Mouse (Mus musculus): Measurements from ENCODE around the gene Fsd1. TPM values are rescaled to one million over a fixed set of nuclear protein-coding genes. Genes with fewer than 3 reads are reported as not detected.

The Fsd1 gene
- total and polyA plus RNA-seq, 3 experiments: 0.35 to 0.61 (median 0.50) TPM

GRCm38 (mm10) chr17:55964496-55964895 lies 21.8 kb upstream of the Fsd1 start:
- Histone ChIP-seq H3K27ac (no peak overlapping the region), H3K9ac (ENCODE audit: low read depth, low read length) (no peak overlapping the region), H3K36me3 (ENCODE audit: control insufficient read depth, insufficient read depth, low read length) (no peaks in the 10 kb centered on the region), H3K4me1 (ENCODE audit: control insufficient read depth, insufficient read depth, low read length) (peaks cover 2% of the 10 kb centered on the region), H3K27me3 (ENCODE audit: control insufficient read depth, insufficient read depth, low read length) (no peaks in the 10 kb centered on the region), H3K79me2 (replicated peaks; ENCODE audit: control insufficient read depth, insufficient read depth, low read length) (no peaks in the 10 kb centered on the region), H3K4me3 (no peak overlapping the region)
- WGBS: 94% methylated on average over 10 of the region's 10 CpGs
- no peak for TF ChIP-seq CTCF (IDR thresholded peaks at IDR 0.05)
- no peak for TF ChIP-seq EP300 (IDR thresholded peaks at IDR 0.05; ENCODE audit: insufficient read depth, low read depth, low read length)
- no peak for TF ChIP-seq POLR2A (IDR thresholded peaks at IDR 0.05; ENCODE audit: insufficient read depth, low read depth, low read length)
- DNase-seq: no peak
- intact Hi-C loops (cut with DNase I): no loop called here

- H3K36me3 ChIP-seq (ENCODE audit: control insufficient read depth, insufficient read depth, low read length): no peaks in the 10 kb centered on the region
Measured at GRCm38 (mm10) chr17:55964996-55965395, 21.3 kb upstream of the Fsd1 start.

GRCm38 (mm10) chr17:55967186-55967585 lies 19.1 kb upstream of the Fsd1 start:
- peaks cover 2% of the 10 kb centered on the region; the same call in 1 of the 2 replicates for H3K27me3 ChIP-seq (ENCODE audit: control insufficient read depth, insufficient read depth, low read length)
- no peaks in the 10 kb centered on the region for H3K79me2 ChIP-seq (replicated peaks; ENCODE audit: control insufficient read depth, insufficient read depth, low read length)
- intact Hi-C loops (cut with DNase I): no loop called here
- 80% methylated on average over 4 of the region's 4 CpGs for WGBS
- H3K4me1 ChIP-seq (ENCODE audit: control insufficient read depth, insufficient read depth, low read length): peaks cover 2% of the 10 kb centered on the region
- no peaks in the 10 kb centered on the region for H3K36me3 ChIP-seq (ENCODE audit: control insufficient read depth, insufficient read depth, low read length)
- TF ChIP-seq POLR2A (IDR thresholded peaks at IDR 0.05; ENCODE audit: insufficient read depth, low read depth, low read length) (no peak), CTCF (IDR thresholded peaks at IDR 0.05) (no peak), EP300 (IDR thresholded peaks at IDR 0.05; ENCODE audit: insufficient read depth, low read depth, low read length) (no peak)
- H3K27ac ChIP-seq: no peak overlapping the region
- H3K4me3 ChIP-seq: no peak overlapping the region
- no peak overlapping the region for H3K9ac ChIP-seq (ENCODE audit: low read depth, low read length)
- no peak for DNase-seq

More at GRCm38 (mm10) chr17:55964996-55965395, 21.3 kb upstream of the Fsd1 start:
- no peak overlapping the region for H3K27ac ChIP-seq
- no peaks in the 10 kb centered on the region for H3K27me3 ChIP-seq (ENCODE audit: control insufficient read depth, insufficient read depth, low read length)
- WGBS: 86% methylated on average over 9 of the region's 9 CpGs
- DNase-seq: peak in 1 of 2 experiments; percentile 16
- no peak overlapping the region for H3K9ac ChIP-seq (ENCODE audit: low read depth, low read length)
- intact Hi-C loops (cut with DNase I): no loop called here
- H3K4me1 ChIP-seq (ENCODE audit: control insufficient read depth, insufficient read depth, low read length): peaks cover 1% of the 10 kb centered on the region
- no peaks in the 10 kb centered on the region for H3K79me2 ChIP-seq (replicated peaks; ENCODE audit: control insufficient read depth, insufficient read depth, low read length)
- no peak overlapping the region for H3K4me3 ChIP-seq
- TF ChIP-seq EP300 (IDR thresholded peaks at IDR 0.05; ENCODE audit: insufficient read depth, low read depth, low read length) (no peak), POLR2A (IDR thresholded peaks at IDR 0.05; ENCODE audit: insufficient read depth, low read depth, low read length) (no peak), CTCF (IDR thresholded peaks at IDR 0.05) (no peak)

- 33% methylated on average over 7 of the region's 7 CpGs for WGBS
- TF ChIP-seq EP300 (IDR thresholded peaks at IDR 0.05; ENCODE audit: insufficient read depth, low read depth, low read length) (no peak), CTCF (IDR thresholded peaks at IDR 0.05) (no peak), POLR2A (IDR thresholded peaks at IDR 0.05; ENCODE audit: insufficient read depth, low read depth, low read length) (no peak)
- Histone ChIP-seq H3K27me3 (ENCODE audit: control insufficient read depth, insufficient read depth, low read length) (peaks cover 2% of the 10 kb centered on the region; the same call in 1 of the 2 replicates), H3K79me2 (replicated peaks; ENCODE audit: control insufficient read depth, insufficient read depth, low read length) (no peaks in the 10 kb centered on the region), H3K27ac (no peak overlapping the region), H3K4me1 (ENCODE audit: control insufficient read depth, insufficient read depth, low read length) (peaks cover 2% of the 10 kb centered on the region), H3K36me3 (ENCODE audit: control insufficient read depth, insufficient read depth, low read length) (no peaks in the 10 kb centered on the region), H3K4me3 (no peak overlapping the region), H3K9ac (ENCODE audit: low read depth, low read length) (no peak overlapping the region)
- intact Hi-C loops (cut with DNase I): no loop called here
- DNase-seq: peak in 1 of 2 experiments; percentile 41
Measured at GRCm38 (mm10) chr17:55968210-55968609, 18.1 kb upstream of the Fsd1 start.

- 32% methylated on average over 14 of the region's 14 CpGs for WGBS
- Histone ChIP-seq H3K4me3 (no peak overlapping the region), H3K4me1 (ENCODE audit: control insufficient read depth, insufficient read depth, low read length) (peaks cover 2% of the 10 kb centered on the region), H3K27ac (no peak overlapping the region), H3K9ac (ENCODE audit: low read depth, low read length) (no peak overlapping the region), H3K36me3 (ENCODE audit: control insufficient read depth, insufficient read depth, low read length) (no peaks in the 10 kb centered on the region), H3K79me2 (replicated peaks; ENCODE audit: control insufficient read depth, insufficient read depth, low read length) (no peaks in the 10 kb centered on the region), H3K27me3 (ENCODE audit: control insufficient read depth, insufficient read depth, low read length) (peaks cover 2% of the 10 kb centered on the region; the same call in 1 of the 2 replicates)
- intact Hi-C loops (cut with DNase I): no loop called here
- TF ChIP-seq EP300 (IDR thresholded peaks at IDR 0.05; ENCODE audit: insufficient read depth, low read depth, low read length): no peak
- TF ChIP-seq POLR2A (IDR thresholded peaks at IDR 0.05; ENCODE audit: insufficient read depth, low read depth, low read length): no peak
- TF ChIP-seq CTCF (IDR thresholded peaks at IDR 0.05): no peak
- no peak for DNase-seq
Measured at GRCm38 (mm10) chr17:55969560-55969959, 16.7 kb upstream of the Fsd1 start.

GRCm38 (mm10) chr17:55969966-55970891 lies 16.1 kb upstream of the Fsd1 start, which contains the start of gene Shd:
Gene Shd, plus strand, starts transcription at chr17:55970467.
- DNase-seq: no peak
- intact Hi-C loops (cut with DNase I): no loop called here
- Histone ChIP-seq H3K4me3 (peak within 1 kb of the TSS; percentile 58), H3K4me1 (ENCODE audit: control insufficient read depth, insufficient read depth, low read length) (peaks cover 2% of the 10 kb centered on the region), H3K27ac (no peak within 1 kb of the TSS), H3K36me3 (ENCODE audit: control insufficient read depth, insufficient read depth, low read length) (no peaks in the 10 kb centered on the region), H3K27me3 (ENCODE audit: control insufficient read depth, insufficient read depth, low read length) (peaks cover 2% of the 10 kb centered on the region; the same call in 1 of the 2 replicates), H3K79me2 (replicated peaks; ENCODE audit: control insufficient read depth, insufficient read depth, low read length) (no peaks in the 10 kb centered on the region), H3K9ac (ENCODE audit: low read depth, low read length) (peak within 1 kb of the TSS; percentile 59)
- 10% methylated on average over 55 of the region's 55 CpGs for WGBS
- TF ChIP-seq POLR2A (IDR thresholded peaks at IDR 0.05; ENCODE audit: insufficient read depth, low read depth, low read length) (no peak), CTCF (IDR thresholded peaks at IDR 0.05) (no peak), EP300 (IDR thresholded peaks at IDR 0.05; ENCODE audit: insufficient read depth, low read depth, low read length) (no peak)

Data from heart, adult 2 months (tissue).